Mouse (Mus musculus): ENCODE data around the gene Golph3. TPM values are rescaled to one million over a fixed set of nuclear protein-coding genes. Genes with fewer than 3 reads are reported as not detected.

The Golph3 gene
- polyA plus RNA-seq (2012; rRNA removed) (33.8 and 35.2 TPM in 2 replicates), polyA plus RNA-seq (2014; fragmentation: Nextera tagmentation; extraction: Ambion mirVana) (58.4 and 60.9 TPM in 2 replicates)

- H3K4me1 ChIP-seq (replicated peaks; ENCODE audit: control insufficient read depth in 2 of 2, insufficient read depth in 2 of 2, low read length in 1 of 2) = peaks cover 13 to 21% of the 10 kb centered on the region in 2 experiments
- H3K27ac ChIP-seq = peak within 1 kb of the TSS; percentile 73
- ATAC-seq (ENCODE audit: insufficient read depth) (peak; percentile 85), DNase-seq (ENCODE audit: low read depth in 3 of 3, low spot score in 3 of 3) (peak; percentile 83 to 85 (median 85))
- H3K36me3 ChIP-seq (replicated peaks; ENCODE audit: control insufficient read depth, insufficient read depth, low read depth) = no peaks in the 10 kb centered on the region
- H3K27me3 ChIP-seq (ENCODE audit: control insufficient read depth, insufficient read depth, low read length) = no peaks in the 10 kb centered on the region
- H3K4me3 ChIP-seq (ENCODE audit: insufficient read depth in 1 of 2, low read depth in 2 of 2, low read length in 2 of 2) = peak within 1 kb of the TSS; percentile 76 to 99
- H3K4me2 ChIP-seq (ENCODE audit: low read depth) = peak within 1 kb of the TSS; percentile 75
- no peaks in the 10 kb centered on the region for H3K9me3 ChIP-seq (ENCODE audit: control insufficient read depth, low read length)
- WGBS (ENCODE audit: insufficient replicate concordance) = under 1% methylated on average over 74 of the region's 74 CpGs
- TF ChIP-seq CTCF (IDR thresholded peaks at IDR 0.05; ENCODE audit: low read depth) (no peak), EP300 (IDR thresholded peaks at IDR 0.05; ENCODE audit: low read depth) (no peak)
- H3K9ac ChIP-seq (replicated peaks) = peak within 1 kb of the TSS; percentile 82
Observed at GRCm38 (mm10) chr15:12321091-12321787, at the start of gene Golph3. Golph3 (plus strand) TSS chr15:12321450.

GRCm38 (mm10) chr15:12273325-12274052 is 47.8 kb upstream of the Golph3 start:
- Histone ChIP-seq H3K27me3 (ENCODE audit: control insufficient read depth, insufficient read depth, low read length) (no peaks in the 10 kb centered on the region), H3K4me1 (replicated peaks; ENCODE audit: control insufficient read depth in 2 of 2, insufficient read depth in 2 of 2, low read length in 1 of 2) (peaks cover 4 to 5% of the 10 kb centered on the region in 2 experiments; a peak in 3 of 4 replicates), H3K4me2 (ENCODE audit: low read depth) (no peak overlapping the region), H3K27ac (no peak overlapping the region), H3K9ac (replicated peaks) (no peak overlapping the region), H3K36me3 (replicated peaks; ENCODE audit: control insufficient read depth, insufficient read depth, low read depth) (peaks cover 6% of the 10 kb centered on the region), H3K9me3 (ENCODE audit: control insufficient read depth, low read length) (no peaks in the 10 kb centered on the region), H3K4me3 (ENCODE audit: insufficient read depth in 1 of 2, low read depth in 2 of 2, low read length in 2 of 2) (no peak overlapping the region)
- DNase-seq (ENCODE audit: low read depth in 3 of 3, low spot score in 3 of 3) (no peak), ATAC-seq (ENCODE audit: insufficient read depth) (no peak)
- WGBS (ENCODE audit: insufficient replicate concordance) = 63% methylated on average over 12 of the region's 12 CpGs
- TF ChIP-seq CTCF (IDR thresholded peaks at IDR 0.05; ENCODE audit: low read depth) (no peak), EP300 (IDR thresholded peaks at IDR 0.05; ENCODE audit: low read depth) (no peak)

- Histone ChIP-seq H3K27me3 (ENCODE audit: control insufficient read depth, insufficient read depth, low read length) (no peaks in the 10 kb centered on the region), H3K4me3 (ENCODE audit: insufficient read depth in 1 of 2, low read depth in 2 of 2, low read length in 2 of 2) (no peak overlapping the region), H3K4me2 (ENCODE audit: low read depth) (no peak overlapping the region), H3K9ac (replicated peaks) (no peak overlapping the region), H3K4me1 (replicated peaks; ENCODE audit: control insufficient read depth in 2 of 2, insufficient read depth in 2 of 2, low read length in 1 of 2) (peaks cover 4 to 5% of the 10 kb centered on the region in 2 experiments; a peak in 3 of 4 replicates), H3K36me3 (replicated peaks; ENCODE audit: control insufficient read depth, insufficient read depth, low read depth) (peaks cover 6% of the 10 kb centered on the region), H3K27ac (no peak overlapping the region), H3K9me3 (ENCODE audit: control insufficient read depth, low read length) (no peaks in the 10 kb centered on the region)
- WGBS (ENCODE audit: insufficient replicate concordance) = 43% methylated on average over 4 of the region's 4 CpGs
- no peak for DNase-seq (ENCODE audit: low read depth in 3 of 3, low spot score in 3 of 3)
- no peak for TF ChIP-seq EP300 (IDR thresholded peaks at IDR 0.05; ENCODE audit: low read depth)
- TF ChIP-seq CTCF (IDR thresholded peaks at IDR 0.05; ENCODE audit: low read depth) = peak; percentile 15; the same call in 1 of the 2 replicates
- no peak for ATAC-seq (ENCODE audit: insufficient read depth)
Observed at GRCm38 (mm10) chr15:12274053-12274769, 47.0 kb upstream of the Golph3 start.

- peaks cover 4 to 5% of the 10 kb centered on the region in 2 experiments; a peak in 3 of 4 replicates for H3K4me1 ChIP-seq (replicated peaks; ENCODE audit: control insufficient read depth in 2 of 2, insufficient read depth in 2 of 2, low read length in 1 of 2)
- no peak overlapping the region for H3K4me3 ChIP-seq (ENCODE audit: insufficient read depth in 1 of 2, low read depth in 2 of 2, low read length in 2 of 2)
- DNase-seq (ENCODE audit: low read depth in 3 of 3, low spot score in 3 of 3) (no peak), ATAC-seq (ENCODE audit: insufficient read depth) (no peak)
- no peak overlapping the region for H3K27ac ChIP-seq
- no peak overlapping the region for H3K4me2 ChIP-seq (ENCODE audit: low read depth)
- H3K9ac ChIP-seq (replicated peaks) = no peak overlapping the region
- TF ChIP-seq CTCF (IDR thresholded peaks at IDR 0.05; ENCODE audit: low read depth) (no peak), EP300 (IDR thresholded peaks at IDR 0.05; ENCODE audit: low read depth) (no peak)
- no peaks in the 10 kb centered on the region for H3K9me3 ChIP-seq (ENCODE audit: control insufficient read depth, low read length)
- H3K36me3 ChIP-seq (replicated peaks; ENCODE audit: control insufficient read depth, insufficient read depth, low read depth) = no peaks in the 10 kb centered on the region; the same call in 1 of the 2 replicates
- WGBS (ENCODE audit: insufficient replicate concordance) = 50% methylated on average over 4 of the region's 4 CpGs
- H3K27me3 ChIP-seq (ENCODE audit: control insufficient read depth, insufficient read depth, low read length) = no peaks in the 10 kb centered on the region
Observed at GRCm38 (mm10) chr15:12275091-12275623, 46.1 kb upstream of the Golph3 start.

Measured in liver, embryonic 14.5 days (tissue).